Mouse (Mus musculus): ENCODE measurements around the gene Uhrf1.

DNA sequence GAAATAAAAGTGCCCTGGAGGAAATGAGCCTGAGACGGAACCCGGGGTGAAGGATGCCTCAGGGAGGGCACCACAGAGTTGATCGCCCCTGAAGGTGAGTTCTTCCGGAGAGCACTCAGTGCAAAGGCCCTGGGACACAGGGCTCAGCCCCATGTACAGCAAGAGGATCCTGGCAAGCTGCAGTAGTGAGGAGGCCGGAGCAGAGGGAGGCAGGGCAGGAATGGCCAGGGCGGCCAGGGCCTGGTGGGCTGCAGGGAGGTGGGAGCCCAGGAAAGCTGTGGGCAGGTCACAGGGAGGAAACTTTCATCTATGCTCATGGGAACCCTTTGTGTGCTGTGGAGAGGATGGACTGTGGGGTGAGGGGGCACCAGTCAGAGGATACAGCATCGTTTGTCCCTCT, 29.6 kb upstream of the Uhrf1 start:
- TF ChIP-seq GATA1 (IDR thresholded peaks at IDR 0.05; ENCODE audit: low read length) (no peak), TAL1 (IDR thresholded peaks at IDR 0.05; ENCODE audit: low read length) (no peak)

All from erythroblast, embryonic 14.5 days (primary cell).